In the genomic region with DNA sequence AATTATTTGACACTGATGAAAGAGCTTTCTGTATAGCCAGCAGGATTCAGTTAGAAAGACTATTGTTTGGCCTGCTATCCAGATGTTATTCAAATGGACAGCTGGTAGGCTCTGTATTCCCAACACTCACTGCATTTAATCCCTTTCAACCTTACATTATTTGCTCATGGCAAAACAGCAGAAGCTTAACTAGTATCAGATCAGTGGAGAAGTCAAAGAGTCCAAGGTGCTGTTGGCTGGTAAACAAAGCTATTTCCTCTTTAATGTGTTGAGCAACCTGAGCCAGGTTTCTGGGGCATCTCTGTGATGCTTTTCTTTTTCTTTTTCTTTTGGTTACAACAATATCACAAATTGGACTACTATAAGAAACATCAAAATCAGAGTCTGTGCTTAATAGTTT, we compare ENCODE assay signal across 24 mouse cellular contexts.
"Had no signal": no experiment of that assay in that cellular context is flagged by ENCODE, and none has a peak within 500 bp of the region (broad histone marks: within the 10 kb centered on the region; RNA-seq: fewer than 3 reads in every experiment).

No protein-coding gene starts in this region.

- H3K36me3 ChIP-seq: heart, embryonic 10.5 days; heart, embryonic 12.5 days; hindbrain, embryonic 10.5 days; hindbrain, embryonic 12.5 days; intestine, embryonic 15.5 days; kidney, embryonic 15.5 days; limb, embryonic 13.5 days had no signal

- H3K27ac ChIP-seq: heart, embryonic 10.5 days; hindbrain, embryonic 10.5 days; hindbrain, embryonic 12.5 days; hindbrain, embryonic 14.5 days; intestine, embryonic 15.5 days; kidney, embryonic 15.5 days; kidney, postnatal 0 days; limb, embryonic 13.5 days had no signal

- H3K4me2 ChIP-seq: heart, embryonic 12.5 days; hindbrain, embryonic 12.5 days; hindbrain, embryonic 14.5 days; intestine, embryonic 15.5 days; kidney, embryonic 15.5 days; limb, embryonic 13.5 days had no signal

- H3K4me1 ChIP-seq: heart, embryonic 10.5 days; hindbrain, embryonic 10.5 days; hindbrain, embryonic 12.5 days; intestine, embryonic 15.5 days; kidney, embryonic 15.5 days; limb, embryonic 13.5 days had no signal

- ATAC-seq: forebrain, postnatal 0 days; hindbrain, embryonic 16.5 days; inflammation-experienced regulatory T-cells, adult 6 months; intestine, embryonic 15.5 days had no signal

- H3K9ac ChIP-seq: forebrain, postnatal 0 days; heart, embryonic 12.5 days; hindbrain, embryonic 12.5 days; hindbrain, embryonic 14.5 days; intestine, embryonic 15.5 days; kidney, embryonic 15.5 days; limb, embryonic 13.5 days had no signal

- DNase-seq: gastrocnemius, postnatal 14 days; heart, adult 18-20 months; heart, postnatal 10 days; heart, postnatal 4 days; kidney, adult 11 months; kidney, adult 2 months; kidney, adult 9 months; kidney, postnatal 14 days; kidney, postnatal 36 days; layer of hippocampus, adult 9-11 months; layer of hippocampus, postnatal 36 days; left cerebral cortex, postnatal 4 days had no signal

- H3K9me3 ChIP-seq: heart, embryonic 10.5 days; heart, embryonic 12.5 days; hindbrain, embryonic 10.5 days; hindbrain, embryonic 12.5 days; intestine, embryonic 15.5 days; kidney, embryonic 15.5 days; limb, embryonic 13.5 days had no signal

- H3K4me3 ChIP-seq: heart, embryonic 10.5 days; heart, embryonic 12.5 days; hindbrain, embryonic 10.5 days; hindbrain, embryonic 12.5 days; intestine, embryonic 15.5 days; kidney, embryonic 15.5 days; limb, embryonic 13.5 days had no signal

- H3K27me3 ChIP-seq: heart, embryonic 12.5 days; hindbrain, embryonic 12.5 days; intestine, embryonic 15.5 days; kidney, embryonic 15.5 days; limb, embryonic 13.5 days had no signal
